Mouse (Mus musculus) hindbrain, embryonic 11.5 days (tissue): ENCODE data around the gene Cfap61. TPM values are rescaled to one million over a fixed set of nuclear protein-coding genes. Genes with fewer than 3 reads are reported as not detected.
A peak's percentile ranks its signal among the peaks of the same experiment; 100 is the strongest.

Source experiments
- ATAC-seq: fragments of 200-750 bp; cut with Nextera tagmentation; 2 replicates; pipeline ENCODE4 v1.8.0; 2017; ENCODE audit warnings: mild to moderate bottlenecking, moderate TSS enrichment, moderate library complexity; ENCODE audit not compliant: low FRiP score
- DNase-seq: peaks from one replicate; pipeline ENCODE4 v3.0.0-alpha.2; 2015; ENCODE audit warnings: low spot score
- H3K27ac ChIP-seq: fragments of 300-500 bp; sonication (generic); 2 replicates; pipeline ENCODE4 v1.5.1; 2014; ENCODE audit warnings: mild to moderate bottlenecking, low read depth, low read length
- H3K27me3 ChIP-seq: fragments of 300-500 bp; sonication (generic); 2 replicates; pipeline ENCODE4 v1.6.1; 2014; ENCODE audit warnings: mild to moderate bottlenecking, low read length, moderate library complexity, mixed read lengths; ENCODE audit not compliant: control insufficient read depth, insufficient read depth
- H3K36me3 ChIP-seq: fragments of 300-500 bp; sonication (generic); 2 replicates; pipeline ENCODE4 v1.6.1; 2014; ENCODE audit warnings: mild to moderate bottlenecking, low read length, moderate library complexity, mixed read lengths; ENCODE audit not compliant: control insufficient read depth, insufficient read depth
- H3K4me1 ChIP-seq: fragments of 300-500 bp; sonication (generic); replicated peaks from 2 replicates; pipeline ENCODE4 v1.6.1; 2014; ENCODE audit warnings: low read length, mixed read lengths; ENCODE audit not compliant: control insufficient read depth, insufficient read depth
- H3K4me2 ChIP-seq: fragments of 300-500 bp; sonication (generic); replicated peaks from 2 replicates; pipeline ENCODE4 v1.6.1; 2014; ENCODE audit warnings: mild to moderate bottlenecking, low read depth, low read length
- H3K4me3 ChIP-seq: fragments of 300-500 bp; sonication (generic); 2 replicates; pipeline ENCODE4 v1.5.1; 2014; ENCODE audit warnings: low read depth, low read length
- H3K9ac ChIP-seq: fragments of 300-500 bp; sonication (generic); 2 replicates; pipeline ENCODE4 v1.6.1; 2014; ENCODE audit warnings: low read depth, low read length
- H3K9me3 ChIP-seq: fragments of 300-500 bp; sonication (generic); 2 replicates; pipeline ENCODE4 v1.6.1; 2016; ENCODE audit warnings: low read length; ENCODE audit not compliant: control insufficient read depth
- WGBS: fragments of 180-500 bp; shearing (Covaris S2); extraction: QIAGEN DNeasy Blood & Tissue Kit; methylation state at CpG from one replicate; pipeline ENCODE4 v1.1.7; 2014; 5-methylcytosine and 5-hydroxymethylcytosine counted together
- polyA plus RNA-seq: library from polyadenylated mRNA; unstranded; fragments of >200 nt; fragmentation: Nextera tagmentation; extraction: Ambion mirVana; gene quantifications from 2 replicates; pipeline ENCODE4 v1.2.1, GENCODE M21; 2014

Gene Cfap61
- polyA plus RNA-seq, 1 experiment from 2014 or later = 2.4 TPM

GRCm38 (mm10) chr2:146125129-146125528 lies 190.5 kb downstream of the Cfap61 start:
- ATAC-seq (no peak), DNase-seq (no peak)
- 96% methylated on average over 2 of the region's 2 CpGs for WGBS
- Histone ChIP-seq H3K36me3 (no peaks in the 10 kb centered on the region), H3K27me3 (no peaks in the 10 kb centered on the region), H3K27ac (no peak overlapping the region), H3K4me2 (no peak overlapping the region), H3K4me1 (no peaks in the 10 kb centered on the region), H3K9me3 (no peaks in the 10 kb centered on the region), H3K9ac (no peak overlapping the region), H3K4me3 (no peak overlapping the region)

DNA sequence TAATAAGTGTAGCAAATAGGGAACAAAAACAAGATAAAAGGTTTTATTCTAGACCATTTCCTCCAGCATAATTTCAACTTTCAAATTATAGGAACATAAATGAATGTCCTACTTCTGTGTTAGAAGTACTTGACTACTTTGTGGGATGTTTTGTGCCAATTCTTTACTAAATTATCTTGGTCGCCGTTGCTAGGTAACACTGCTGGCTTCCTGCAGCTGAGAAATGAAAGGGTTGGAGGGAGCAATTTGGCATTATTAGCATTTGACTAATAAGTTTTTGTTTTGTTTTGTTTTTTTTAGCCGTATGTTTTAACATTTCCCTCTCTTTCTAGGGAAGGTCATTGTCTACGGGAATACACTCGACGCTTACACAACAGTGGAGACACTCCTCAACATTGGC lies 194.0 kb downstream of the Cfap61 start:
- 56% methylated on average over 6 of the region's 6 CpGs for WGBS
- Histone ChIP-seq H3K9me3 (no peaks in the 10 kb centered on the region), H3K36me3 (no peaks in the 10 kb centered on the region), H3K9ac (no peak overlapping the region), H3K4me1 (no peaks in the 10 kb centered on the region), H3K4me3 (no peak overlapping the region), H3K27ac (no peak overlapping the region), H3K27me3 (no peaks in the 10 kb centered on the region), H3K4me2 (no peak overlapping the region)
- ATAC-seq (no peak), DNase-seq (no peak)

DNA sequence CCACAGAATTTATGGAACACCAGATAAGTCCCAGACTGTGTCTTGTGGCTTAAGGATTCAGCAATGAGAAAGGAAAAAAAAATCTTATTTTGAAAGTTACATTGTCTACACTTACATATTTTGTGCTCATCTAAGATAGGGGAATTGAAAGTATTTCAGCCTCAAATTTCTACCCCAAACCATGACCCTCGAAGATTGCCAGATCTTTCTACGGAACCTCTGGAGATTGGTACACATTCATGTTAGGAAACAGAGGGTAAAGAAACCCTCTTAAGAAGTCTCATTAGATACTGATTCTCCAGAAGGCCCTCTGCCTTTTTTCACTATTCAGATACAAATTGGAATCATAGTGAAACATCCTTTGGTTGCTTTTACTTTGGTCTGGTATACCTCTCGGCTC lies 195.9 kb downstream of the Cfap61 start:
- H3K9ac ChIP-seq = no peak overlapping the region
- H3K27ac ChIP-seq = no peak overlapping the region
- H3K27me3 ChIP-seq = no peaks in the 10 kb centered on the region
- DNase-seq (no peak), ATAC-seq (no peak)
- no peak overlapping the region for H3K4me3 ChIP-seq
- 94% methylated on average over 3 of the region's 3 CpGs for WGBS
- H3K9me3 ChIP-seq = no peaks in the 10 kb centered on the region
- H3K4me2 ChIP-seq = no peak overlapping the region
- no peaks in the 10 kb centered on the region for H3K36me3 ChIP-seq
- H3K4me1 ChIP-seq = no peaks in the 10 kb centered on the region

- H3K4me3 ChIP-seq = no peak overlapping the region
- H3K27ac ChIP-seq = no peak overlapping the region
- DNase-seq (no peak), ATAC-seq (no peak)
- H3K9me3 ChIP-seq = no peaks in the 10 kb centered on the region
- no peaks in the 10 kb centered on the region for H3K27me3 ChIP-seq
- no peaks in the 10 kb centered on the region for H3K36me3 ChIP-seq
- 93% methylated on average over 6 of the region's 6 CpGs for WGBS
- no peak overlapping the region for H3K4me2 ChIP-seq
- no peak overlapping the region for H3K9ac ChIP-seq
- no peaks in the 10 kb centered on the region for H3K4me1 ChIP-seq
Measured at GRCm38 (mm10) chr2:146134275-146134674, 199.7 kb downstream of the Cfap61 start.

GRCm38 (mm10) chr2:146140711-146141110 lies 206.1 kb downstream of the Cfap61 start:
- 80% methylated on average over 3 of the region's 3 CpGs for WGBS
- H3K36me3 ChIP-seq = no peaks in the 10 kb centered on the region
- no peak for ATAC-seq
- H3K27ac ChIP-seq = no peak overlapping the region
- no peaks in the 10 kb centered on the region for H3K9me3 ChIP-seq
- H3K4me1 ChIP-seq = no peaks in the 10 kb centered on the region
- no peak overlapping the region for H3K9ac ChIP-seq
- no peak overlapping the region for H3K4me2 ChIP-seq
- H3K4me3 ChIP-seq = no peak overlapping the region
- DNase-seq = no peak
- H3K27me3 ChIP-seq = no peaks in the 10 kb centered on the region

DNA sequence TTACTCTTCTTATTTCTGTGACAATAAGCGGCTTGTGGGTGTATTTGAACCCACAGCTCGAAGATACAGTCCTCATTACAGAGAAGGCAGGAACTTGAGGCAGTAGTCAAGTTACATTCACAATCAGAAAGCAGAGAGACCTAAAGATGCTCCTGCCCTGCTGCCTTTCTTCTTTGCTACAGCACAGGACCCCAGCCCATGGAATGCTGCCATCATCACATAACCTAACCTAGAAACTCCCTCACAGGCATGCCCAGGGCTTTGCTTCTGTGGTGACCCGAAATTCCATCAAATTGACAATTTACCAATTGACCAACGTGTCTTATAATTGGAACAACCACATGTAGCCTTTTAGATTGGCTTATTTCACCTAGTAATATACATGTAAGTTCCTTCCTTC lies 212.7 kb downstream of the Cfap61 start:
- no peaks in the 10 kb centered on the region for H3K27me3 ChIP-seq
- 86% methylated on average over 4 of the region's 4 CpGs for WGBS

GRCm38 (mm10) chr2:146147801-146148200 lies 213.2 kb downstream of the Cfap61 start:
- no peak for DNase-seq
- no peak overlapping the region for H3K4me3 ChIP-seq
- no peaks in the 10 kb centered on the region for H3K27me3 ChIP-seq
- WGBS = 91% methylated on average over 5 of the region's 5 CpGs
- no peak overlapping the region for H3K4me2 ChIP-seq
- H3K9me3 ChIP-seq = no peaks in the 10 kb centered on the region
- H3K9ac ChIP-seq = no peak overlapping the region
- no peak for ATAC-seq
- no peak overlapping the region for H3K27ac ChIP-seq
- H3K4me1 ChIP-seq = no peaks in the 10 kb centered on the region
- no peaks in the 10 kb centered on the region for H3K36me3 ChIP-seq

More for the DNA sequence above, 212.7 kb downstream of the Cfap61 start:
- Histone ChIP-seq H3K36me3 (no peaks in the 10 kb centered on the region), H3K4me2 (no peak overlapping the region), H3K9me3 (no peaks in the 10 kb centered on the region), H3K4me1 (no peaks in the 10 kb centered on the region), H3K27ac (no peak overlapping the region), H3K9ac (no peak overlapping the region), H3K4me3 (no peak overlapping the region)
- DNase-seq = no peak
- no peak for ATAC-seq

DNA sequence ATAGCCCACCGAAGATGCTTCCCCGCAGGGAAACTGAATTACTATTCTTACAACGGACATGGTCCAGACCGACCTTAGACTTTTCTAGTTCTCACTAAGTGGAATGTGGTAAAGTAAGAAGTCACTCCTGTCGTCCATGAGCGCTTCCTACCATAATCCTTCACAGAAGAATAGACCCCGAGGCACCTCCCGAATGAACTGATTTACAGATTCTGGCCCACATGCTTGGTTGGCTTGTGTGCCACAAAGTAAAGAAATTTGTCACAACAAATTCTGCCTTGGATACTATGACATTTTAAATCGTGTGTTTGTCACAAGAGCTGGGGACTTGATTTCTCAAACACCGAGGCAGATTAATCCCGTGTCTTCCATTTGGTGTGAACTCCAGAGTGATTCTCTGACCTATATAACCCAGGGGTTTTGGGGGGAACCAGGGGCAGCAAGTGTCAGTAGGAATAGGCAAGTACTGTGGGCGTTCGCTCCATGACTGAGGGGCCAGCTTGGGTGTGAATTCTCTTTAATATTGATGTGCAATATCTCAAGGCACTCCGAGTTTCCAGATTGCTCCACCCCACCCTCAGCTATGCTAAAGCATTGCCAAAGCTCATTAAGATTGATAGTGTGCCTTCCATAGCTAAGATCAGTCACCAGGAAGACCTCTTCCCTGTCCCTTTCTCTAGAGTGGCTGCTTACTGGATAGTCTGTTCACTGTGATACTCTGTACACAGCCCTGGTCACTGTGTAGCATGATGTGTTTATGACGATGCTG lies 214.8 kb downstream of the Cfap61 start:
- Histone ChIP-seq H3K4me1 (no peaks in the 10 kb centered on the region), H3K4me2 (no peak overlapping the region), H3K27ac (no peak overlapping the region), H3K4me3 (no peak overlapping the region), H3K36me3 (no peaks in the 10 kb centered on the region), H3K27me3 (no peaks in the 10 kb centered on the region), H3K9me3 (no peaks in the 10 kb centered on the region), H3K9ac (no peak overlapping the region)
- no peak for ATAC-seq
- 91% methylated on average over 15 of the region's 15 CpGs for WGBS
- no peak for DNase-seq

DNA sequence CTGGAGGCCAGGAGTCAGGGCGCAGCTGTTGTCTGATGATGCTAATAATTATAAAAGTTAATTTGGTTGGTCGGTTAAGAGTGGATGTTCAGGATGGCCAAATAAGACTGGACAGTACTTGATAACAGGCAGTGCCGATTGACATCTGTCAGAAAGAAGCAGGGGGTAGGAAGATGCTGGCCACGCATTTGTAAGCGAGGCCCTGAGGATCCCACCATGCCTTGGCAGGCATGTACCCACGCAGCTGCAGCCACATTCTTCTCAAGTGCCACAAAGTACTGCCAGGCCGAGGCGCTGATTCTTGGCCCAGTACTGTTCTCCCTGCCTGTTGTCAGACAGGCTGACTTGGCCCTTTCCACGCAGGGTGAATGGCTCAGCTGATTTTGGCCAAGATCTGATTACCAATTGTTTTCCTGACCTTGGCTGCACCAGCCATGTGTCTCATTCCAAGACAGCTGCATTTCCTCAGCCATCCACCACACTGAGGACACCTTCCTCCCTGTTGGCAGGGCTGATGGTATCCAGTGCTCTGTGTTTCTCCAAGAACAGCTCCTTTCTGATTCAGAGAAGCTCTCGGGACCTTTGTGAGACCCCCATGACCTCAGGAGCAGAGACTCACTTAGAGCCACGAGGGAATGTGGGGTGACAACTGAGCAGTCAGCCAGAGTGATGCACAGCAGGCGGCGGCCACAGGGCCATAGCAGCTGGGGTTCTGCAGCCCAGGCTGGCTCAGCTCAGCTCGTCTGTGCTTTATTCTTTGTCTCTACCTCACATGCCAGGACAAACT lies 233.6 kb downstream of the Cfap61 start:
- Histone ChIP-seq H3K36me3 (no peaks in the 10 kb centered on the region), H3K9me3 (no peaks in the 10 kb centered on the region), H3K4me2 (no peak overlapping the region), H3K27me3 (no peaks in the 10 kb centered on the region), H3K4me3 (no peak overlapping the region), H3K9ac (no peak overlapping the region), H3K4me1 (peaks cover 4% of the 10 kb centered on the region; the same call in 1 of the 2 replicates), H3K27ac (peak overlapping the region; percentile 80)
- ATAC-seq (peak; percentile 69), DNase-seq (peak; percentile 37)
- 37% methylated on average over 14 of the region's 14 CpGs for WGBS
